Mouse (Mus musculus) large intestine, adult 2 months (tissue): ENCODE results near the gene Mpz. TPM values are rescaled to one million over a fixed set of nuclear protein-coding genes. Genes with fewer than 3 reads are reported as not detected.

ENCODE experiments used
- DNase-seq: peaks from one replicate; pipeline ENCODE4 v3.0.0-alpha.2; 2012; ENCODE audit warnings: low read depth, low spot score
- WGBS: fragments of 180-500 bp; shearing (Covaris S2); methylation state at CpG from one replicate; pipeline ENCODE4 v1.1.7; 2018; 5-methylcytosine and 5-hydroxymethylcytosine counted together
- polyA plus RNA-seq: library from polyadenylated mRNA; depleted of rRNA; stranded (reverse); fragments of >200 nt; gene quantifications from 2 replicates; pipeline ENCODE4 v1.2.3, GENCODE M21; 2012; rRNA removed

The Mpz gene
- polyA plus RNA-seq: 0.29 and 0.30 TPM in 2 replicates

- DNase-seq: peak; percentile 87
- 1% methylated on average over 34 of the region's 34 CpGs for WGBS
These were observed at the start of gene Mpz, which contains the start of gene Sdhc for GRCm38 (mm10) chr1:171149974-171150760. TSS of gene Mpz (plus strand) at chr1:171150711. TSS of gene Sdhc (minus strand) at chr1:171150603.

- 61% methylated on average over 2 of the region's 2 CpGs for WGBS
- DNase-seq: no peak
These were observed 49.5 kb upstream of the Mpz start for GRCm38 (mm10) chr1:171101033-171101432.

GRCm38 (mm10) chr1:171101733-171102546 is 48.6 kb upstream of the Mpz start:
- under 1% methylated on average over 40 of the region's 40 CpGs for WGBS
- no peak for DNase-seq

GRCm38 (mm10) chr1:171102547-171103177 is 47.8 kb upstream of the Mpz start:
- WGBS: under 1% methylated on average over 35 of the region's 35 CpGs
- DNase-seq: peak; percentile 54

- 14% methylated on average over 10 of the region's 10 CpGs for WGBS
These were observed 47.2 kb upstream of the Mpz start for GRCm38 (mm10) chr1:171103179-171103840.

GRCm38 (mm10) chr1:171105226-171105625 is 45.3 kb upstream of the Mpz start:
- no peak for DNase-seq
- WGBS: 71% methylated on average over 6 of the region's 6 CpGs

More at GRCm38 (mm10) chr1:171103179-171103840, 47.2 kb upstream of the Mpz start:
- DNase-seq: no peak

GRCm38 (mm10) chr1:171109620-171110019 is 40.9 kb upstream of the Mpz start:
- DNase-seq: peak; percentile 43
- WGBS: 48% methylated on average over 9 of the region's 9 CpGs

GRCm38 (mm10) chr1:171110659-171111019 is 39.9 kb upstream of the Mpz start:
- DNase-seq: no peak
- WGBS: 30% methylated on average over 15 of the region's 15 CpGs

- peak; percentile 75 for DNase-seq
- WGBS: under 1% methylated on average over 38 of the region's 38 CpGs
These were observed 39.3 kb upstream of the Mpz start for GRCm38 (mm10) chr1:171111020-171111780.

GRCm38 (mm10) chr1:171111781-171112575 is 38.5 kb upstream of the Mpz start:
- no peak for DNase-seq
- 3% methylated on average over 15 of the region's 15 CpGs for WGBS

GRCm38 (mm10) chr1:171112986-171113385 is 37.5 kb upstream of the Mpz start:
- DNase-seq: no peak
- WGBS: 71% methylated on average over 4 of the region's 4 CpGs

GRCm38 (mm10) chr1:171113873-171114299 is 36.6 kb upstream of the Mpz start, which contains the start of gene Cfap126:
TSS of gene Cfap126 (plus strand) at chr1:171113918.
- DNase-seq: peak; percentile 53
- WGBS: under 1% methylated on average over 24 of the region's 24 CpGs

- WGBS: 61% methylated on average over 4 of the region's 4 CpGs
- no peak for DNase-seq
These were observed 34.2 kb upstream of the Mpz start for GRCm38 (mm10) chr1:171116280-171116679.

GRCm38 (mm10) chr1:171118269-171118684 is 32.2 kb upstream of the Mpz start:
- 4% methylated on average over 4 of the region's 4 CpGs for WGBS
- DNase-seq: peak; percentile 68

GRCm38 (mm10) chr1:171118996-171119395 is 31.5 kb upstream of the Mpz start:
- 84% methylated on average over 5 of the region's 5 CpGs for WGBS
- no peak for DNase-seq

GRCm38 (mm10) chr1:171119405-171119804 is 31.1 kb upstream of the Mpz start:
- WGBS: 84% methylated on average over 14 of the region's 14 CpGs
- no peak for DNase-seq

GRCm38 (mm10) chr1:171120893-171121292 is 29.6 kb upstream of the Mpz start:
- 71% methylated on average over 3 of the region's 3 CpGs for WGBS
- no peak for DNase-seq

GRCm38 (mm10) chr1:171121839-171122238 is 28.7 kb upstream of the Mpz start:
- DNase-seq: no peak
- WGBS: 58% methylated on average over 5 of the region's 5 CpGs
